Mouse (Mus musculus) forebrain, embryonic 13.5 days (tissue): ENCODE data around the gene Klk9. TPM values are rescaled to one million over a fixed set of nuclear protein-coding genes. Genes with fewer than 3 reads are reported as not detected.

Source experiments
- ATAC-seq: fragments of 200-750 bp; cut with Nextera tagmentation; 2 replicates; pipeline ENCODE4 v1.8.0; 2017
- H3K27ac ChIP-seq: fragments of 300-500 bp; sonication (generic); 2 replicates; pipeline ENCODE4 v1.5.1; 2015; ENCODE audit warnings: inconsistent platforms, mild to moderate bottlenecking, moderate library complexity
- H3K27me3 ChIP-seq: fragments of 300-500 bp; sonication (generic); 2 replicates; pipeline ENCODE4 v1.6.1; 2015; ENCODE audit warnings: mild to moderate bottlenecking, inconsistent platforms
- H3K36me3 ChIP-seq: fragments of 300-500 bp; sonication (generic); 2 replicates; pipeline ENCODE4 v1.6.1; 2015; ENCODE audit warnings: mild to moderate bottlenecking, inconsistent platforms; ENCODE audit not compliant: poor library complexity, severe bottlenecking
- H3K4me1 ChIP-seq: fragments of 300-500 bp; sonication (generic); 2 replicates; pipeline ENCODE4 v1.6.1; 2015; ENCODE audit warnings: inconsistent platforms
- H3K4me2 ChIP-seq: fragments of 300-500 bp; sonication (generic); 2 replicates; pipeline ENCODE4 v1.6.1; 2015; ENCODE audit warnings: inconsistent platforms, mild to moderate bottlenecking, moderate library complexity
- H3K4me3 ChIP-seq: fragments of 300-500 bp; sonication (generic); 2 replicates; pipeline ENCODE4 v1.5.1; 2015; ENCODE audit warnings: mild to moderate bottlenecking, inconsistent platforms
- H3K9ac ChIP-seq: fragments of 300-500 bp; sonication (generic); 2 replicates; pipeline ENCODE4 v1.6.1; 2015; ENCODE audit warnings: mild to moderate bottlenecking, inconsistent platforms
- H3K9me3 ChIP-seq: fragments of 300-500 bp; sonication (generic); replicated peaks from 2 replicates; pipeline ENCODE4 v1.6.1; 2016; ENCODE audit warnings: inconsistent platforms
- WGBS: fragments of 180-500 bp; shearing (Covaris S2); methylation state at CpG from one replicate; pipeline ENCODE4 v1.1.7; 2015; 5-methylcytosine and 5-hydroxymethylcytosine counted together
- polyA plus RNA-seq: library from polyadenylated mRNA; unstranded; fragments of >200 nt; fragmentation: Nextera tagmentation; extraction: Ambion mirVana; gene quantifications from 2 replicates; pipeline ENCODE4 v1.2.1, GENCODE M21; 2015

The Klk9 gene
- polyA plus RNA-seq, 1 experiment from 2014 or later = not detected

- peaks cover 11% of the 10 kb centered on the region for H3K4me1 ChIP-seq
- WGBS = 34% methylated on average over 13 of the region's 13 CpGs
- H3K4me2 ChIP-seq = peak overlapping the region; percentile 78
- ATAC-seq = peak; percentile 57
- H3K27ac ChIP-seq = no peak overlapping the region
- peaks cover 41% of the 10 kb centered on the region for H3K27me3 ChIP-seq
- H3K4me3 ChIP-seq = peak overlapping the region; percentile 47
- no peaks in the 10 kb centered on the region for H3K36me3 ChIP-seq
- no peak overlapping the region for H3K9ac ChIP-seq
- H3K9me3 ChIP-seq = no peaks in the 10 kb centered on the region
Observed at GRCm38 (mm10) chr7:43797844-43798462, 6.3 kb downstream of the Klk9 start.

- no peak overlapping the region for H3K4me2 ChIP-seq
- H3K27ac ChIP-seq = no peak overlapping the region
- H3K27me3 ChIP-seq = peaks cover 40% of the 10 kb centered on the region
- H3K9me3 ChIP-seq = no peaks in the 10 kb centered on the region
- peaks cover 11% of the 10 kb centered on the region for H3K4me1 ChIP-seq
- no peak overlapping the region for H3K4me3 ChIP-seq
- WGBS = 81% methylated on average over 7 of the region's 7 CpGs
- H3K36me3 ChIP-seq = no peaks in the 10 kb centered on the region
- ATAC-seq = no peak
- no peak overlapping the region for H3K9ac ChIP-seq
Observed at GRCm38 (mm10) chr7:43799876-43800275, 8.2 kb downstream of the Klk9 start.

- no peak within 1 kb of the TSS for H3K27ac ChIP-seq
- no peak within 1 kb of the TSS for H3K9ac ChIP-seq
- no peaks in the 10 kb centered on the region for H3K4me1 ChIP-seq
- no peaks in the 10 kb centered on the region for H3K36me3 ChIP-seq
- no peak within 1 kb of the TSS for H3K4me3 ChIP-seq
- no peak within 1 kb of the TSS for H3K4me2 ChIP-seq
- ATAC-seq = no peak
- H3K27me3 ChIP-seq = no peaks in the 10 kb centered on the region
- no peaks in the 10 kb centered on the region for H3K9me3 ChIP-seq
- 59% methylated on average over 5 of the region's 5 CpGs for WGBS
Observed at GRCm38 (mm10) chr7:43810994-43811393, 19.3 kb downstream of the Klk9 start, which contains the start of gene Klk7. TSS of gene Klk7 (plus strand) at chr7:43811294.

- no peak overlapping the region for H3K27ac ChIP-seq
- H3K4me2 ChIP-seq = no peak overlapping the region
- no peak overlapping the region for H3K4me3 ChIP-seq
- 87% methylated on average over 7 of the region's 7 CpGs for WGBS
- H3K27me3 ChIP-seq = no peaks in the 10 kb centered on the region
- no peak for ATAC-seq
- H3K4me1 ChIP-seq = no peaks in the 10 kb centered on the region
- H3K36me3 ChIP-seq = no peaks in the 10 kb centered on the region
- no peak overlapping the region for H3K9ac ChIP-seq
- H3K9me3 ChIP-seq = no peaks in the 10 kb centered on the region
Observed at GRCm38 (mm10) chr7:43815211-43815610, 23.5 kb downstream of the Klk9 start.

GRCm38 (mm10) chr7:43816746-43817145 is 25.1 kb downstream of the Klk9 start:
- H3K27ac ChIP-seq = no peak overlapping the region
- no peak overlapping the region for H3K4me2 ChIP-seq
- ATAC-seq = no peak
- H3K4me3 ChIP-seq = no peak overlapping the region
- H3K9me3 ChIP-seq = no peaks in the 10 kb centered on the region
- no peaks in the 10 kb centered on the region for H3K36me3 ChIP-seq
- H3K27me3 ChIP-seq = no peaks in the 10 kb centered on the region
- no peak overlapping the region for H3K9ac ChIP-seq
- H3K4me1 ChIP-seq = no peaks in the 10 kb centered on the region

GRCm38 (mm10) chr7:43821581-43821980 is 29.9 kb downstream of the Klk9 start:
- no peak for ATAC-seq
- Histone ChIP-seq H3K27me3 (no peaks in the 10 kb centered on the region), H3K9ac (no peak overlapping the region), H3K36me3 (no peaks in the 10 kb centered on the region), H3K4me2 (no peak overlapping the region), H3K9me3 (no peaks in the 10 kb centered on the region), H3K4me1 (no peaks in the 10 kb centered on the region), H3K27ac (no peak overlapping the region), H3K4me3 (no peak overlapping the region)
- WGBS = 96% methylated on average over 7 of the region's 7 CpGs

GRCm38 (mm10) chr7:43824199-43824598 is 32.5 kb downstream of the Klk9 start, which contains the start of gene Klk6:
TSS of gene Klk6 (plus strand) at chr7:43824499.
- Histone ChIP-seq H3K27ac (no peak within 1 kb of the TSS), H3K9me3 (no peaks in the 10 kb centered on the region), H3K4me3 (no peak within 1 kb of the TSS), H3K9ac (no peak within 1 kb of the TSS), H3K27me3 (no peaks in the 10 kb centered on the region), H3K4me2 (no peak within 1 kb of the TSS), H3K36me3 (no peaks in the 10 kb centered on the region), H3K4me1 (no peaks in the 10 kb centered on the region)
- WGBS = 80% methylated on average over 10 of the region's 10 CpGs
- ATAC-seq = no peak

- Histone ChIP-seq H3K27ac (no peak overlapping the region), H3K36me3 (no peaks in the 10 kb centered on the region), H3K9me3 (no peaks in the 10 kb centered on the region), H3K9ac (no peak overlapping the region), H3K4me1 (no peaks in the 10 kb centered on the region), H3K4me3 (no peak overlapping the region), H3K27me3 (no peaks in the 10 kb centered on the region), H3K4me2 (no peak overlapping the region)
- 87% methylated on average over 5 of the region's 5 CpGs for WGBS
- ATAC-seq = no peak
Observed at GRCm38 (mm10) chr7:43826056-43826455, 34.4 kb downstream of the Klk9 start.

- no peak overlapping the region for H3K9ac ChIP-seq
- no peak overlapping the region for H3K27ac ChIP-seq
- ATAC-seq = no peak
- 87% methylated on average over 4 of the region's 4 CpGs for WGBS
- H3K4me3 ChIP-seq = no peak overlapping the region
- H3K4me2 ChIP-seq = no peak overlapping the region
- no peaks in the 10 kb centered on the region for H3K9me3 ChIP-seq
- no peaks in the 10 kb centered on the region for H3K27me3 ChIP-seq
- H3K4me1 ChIP-seq = no peaks in the 10 kb centered on the region
- H3K36me3 ChIP-seq = no peaks in the 10 kb centered on the region
Observed at GRCm38 (mm10) chr7:43827706-43828105, 36.0 kb downstream of the Klk9 start.

- 85% methylated on average over 8 of the region's 8 CpGs for WGBS
- Histone ChIP-seq H3K27ac (no peak overlapping the region), H3K4me1 (no peaks in the 10 kb centered on the region), H3K4me2 (no peak overlapping the region), H3K27me3 (no peaks in the 10 kb centered on the region), H3K9ac (no peak overlapping the region), H3K4me3 (no peak overlapping the region), H3K36me3 (no peaks in the 10 kb centered on the region), H3K9me3 (no peaks in the 10 kb centered on the region)
- no peak for ATAC-seq
Observed at GRCm38 (mm10) chr7:43829006-43829405, 37.3 kb downstream of the Klk9 start.

GRCm38 (mm10) chr7:43841701-43842100 is 50.0 kb downstream of the Klk9 start, which contains the start of gene Klk5:
TSS of gene Klk5 (plus strand) at chr7:43841971.
- no peak within 1 kb of the TSS for H3K4me3 ChIP-seq
- no peaks in the 10 kb centered on the region for H3K4me1 ChIP-seq
- H3K9ac ChIP-seq = no peak within 1 kb of the TSS
- H3K36me3 ChIP-seq = no peaks in the 10 kb centered on the region
- H3K27me3 ChIP-seq = no peaks in the 10 kb centered on the region
- no peaks in the 10 kb centered on the region for H3K9me3 ChIP-seq
- no peak within 1 kb of the TSS for H3K4me2 ChIP-seq
- 60% methylated on average over 3 of the region's 3 CpGs for WGBS
- no peak within 1 kb of the TSS for H3K27ac ChIP-seq
- ATAC-seq = no peak

GRCm38 (mm10) chr7:43843801-43844200 is 52.1 kb downstream of the Klk9 start:
- H3K9ac ChIP-seq = no peak overlapping the region
- WGBS = 89% methylated on average over 4 of the region's 4 CpGs

More at GRCm38 (mm10) chr7:43843801-43844200, 52.1 kb downstream of the Klk9 start:
- H3K4me2 ChIP-seq = no peak overlapping the region
- no peaks in the 10 kb centered on the region for H3K9me3 ChIP-seq
- H3K4me1 ChIP-seq = no peaks in the 10 kb centered on the region
- H3K4me3 ChIP-seq = no peak overlapping the region
- no peak overlapping the region for H3K27ac ChIP-seq
- ATAC-seq = no peak
- H3K36me3 ChIP-seq = no peaks in the 10 kb centered on the region
- H3K27me3 ChIP-seq = no peaks in the 10 kb centered on the region
